Mouse (Mus musculus) thymus, postnatal 10 days (tissue): ENCODE measurements around the gene Fgfr2.

ENCODE experiments used
- DNase-seq, 2 experiments: peaks; one replicate each; pipeline ENCODE4 v3.0.0; 2021; ENCODE audit warnings: low spot score in 2 of 2

The Fgfr2 gene

GRCm38 (mm10) chr7:130253264-130253663 lies 2869.9 kb downstream of the Fgfr2 start:
- no peak for DNase-seq

DNA sequence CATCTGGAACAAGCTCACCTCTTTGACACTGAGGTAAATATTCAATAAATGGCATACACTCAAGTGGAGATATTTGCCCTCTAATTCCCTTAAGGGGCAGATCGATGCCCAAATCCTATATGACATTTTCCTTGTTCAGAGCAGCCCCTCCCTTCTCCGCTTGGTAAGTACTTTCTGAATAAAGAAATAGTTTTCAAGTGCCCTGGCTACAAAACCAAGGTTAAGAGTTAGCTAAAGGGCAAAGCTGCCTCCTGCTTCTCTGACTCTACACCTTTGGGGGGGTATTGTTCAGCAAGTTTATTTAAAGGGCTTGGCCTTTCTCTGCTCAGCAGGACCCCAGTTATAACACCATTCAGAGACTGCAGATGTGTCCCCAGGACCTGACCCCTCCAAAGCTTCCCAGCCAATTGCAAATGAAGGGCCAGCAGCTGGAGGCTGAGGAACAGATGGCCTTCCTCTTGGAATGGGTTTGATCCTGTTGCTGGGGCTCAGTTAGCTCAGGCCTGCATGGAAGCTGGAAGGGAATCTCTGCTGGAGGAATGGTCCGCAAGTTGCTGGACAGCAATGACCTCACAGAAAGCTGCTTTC lies 2871.1 kb downstream of the Fgfr2 start:
- DNase-seq: no peak

DNA sequence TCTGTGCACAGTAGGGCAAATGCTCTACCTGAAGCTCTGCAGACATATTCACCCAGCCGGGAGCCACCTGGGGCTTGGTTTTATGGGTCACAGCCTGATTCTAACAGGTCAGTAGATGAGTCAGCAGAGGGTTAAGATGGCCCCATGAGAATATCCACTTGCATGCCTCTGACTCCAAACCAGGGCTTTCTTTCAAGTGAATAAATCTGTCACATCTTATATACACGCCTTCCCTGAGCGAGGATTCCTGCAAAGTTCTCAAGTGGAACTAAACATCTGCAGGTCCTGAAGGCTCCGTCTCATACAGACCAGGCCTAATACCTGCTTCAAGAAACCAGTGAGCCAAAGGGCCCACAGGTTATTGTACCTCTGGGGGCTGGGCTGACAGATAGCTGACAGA lies 2872.2 kb downstream of the Fgfr2 start:
- no peak for DNase-seq

GRCm38 (mm10) chr7:130248403-130248802 lies 2874.7 kb downstream of the Fgfr2 start:
- no peak for DNase-seq

GRCm38 (mm10) chr7:130247831-130248230 lies 2875.3 kb downstream of the Fgfr2 start:
- no peak for DNase-seq

DNA sequence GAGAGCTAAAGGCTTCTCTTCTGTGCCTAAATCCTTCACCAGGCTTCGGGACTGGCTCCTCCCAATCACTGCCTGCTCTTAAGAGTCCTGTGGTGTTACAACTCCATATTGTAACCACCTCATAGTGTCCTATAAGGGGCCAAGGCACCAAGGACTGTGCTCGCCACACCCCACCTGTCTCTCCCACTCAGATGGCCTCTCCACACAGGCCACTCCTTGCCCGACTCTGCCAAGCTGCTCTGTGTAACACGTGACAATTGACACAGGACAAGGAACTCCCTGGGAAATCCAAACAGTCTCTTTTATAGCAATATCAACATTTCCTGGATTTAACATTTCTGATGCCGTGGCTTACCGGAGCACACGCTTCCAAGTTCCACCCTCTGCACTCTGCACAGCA lies 2876.7 kb downstream of the Fgfr2 start:
- no peak for DNase-seq

GRCm38 (mm10) chr7:130244545-130244944 lies 2878.6 kb downstream of the Fgfr2 start:
- DNase-seq: no peak

DNA sequence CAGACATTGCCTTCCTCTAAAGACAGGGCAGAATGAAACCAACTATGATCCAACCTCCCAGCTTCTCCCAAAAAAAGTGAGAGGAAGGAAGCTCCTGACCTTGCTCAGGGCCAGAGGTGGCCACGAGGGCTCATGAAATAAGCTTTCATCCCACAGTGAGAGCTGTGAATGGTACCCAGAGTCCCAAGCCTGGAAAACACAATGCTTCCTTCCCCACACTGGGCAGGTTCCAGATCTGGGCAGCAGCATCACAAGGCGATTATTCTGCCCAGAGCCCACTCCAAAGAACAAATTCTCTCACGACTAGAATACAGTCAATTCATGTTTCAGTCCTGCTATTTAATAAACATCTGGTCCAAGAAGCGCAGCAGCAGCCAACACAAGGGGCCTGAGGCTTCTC lies 2879.3 kb downstream of the Fgfr2 start:
- DNase-seq: no peak

GRCm38 (mm10) chr7:130240191-130240590 lies 2883.0 kb downstream of the Fgfr2 start:
- no peak for DNase-seq

GRCm38 (mm10) chr7:130237244-130237643 lies 2885.9 kb downstream of the Fgfr2 start:
- no peak for DNase-seq

- DNase-seq: no peak
Measured at GRCm38 (mm10) chr7:130233777-130234176, 2889.4 kb downstream of the Fgfr2 start.

GRCm38 (mm10) chr7:130230034-130230433 lies 2893.1 kb downstream of the Fgfr2 start:
- no peak for DNase-seq

DNA sequence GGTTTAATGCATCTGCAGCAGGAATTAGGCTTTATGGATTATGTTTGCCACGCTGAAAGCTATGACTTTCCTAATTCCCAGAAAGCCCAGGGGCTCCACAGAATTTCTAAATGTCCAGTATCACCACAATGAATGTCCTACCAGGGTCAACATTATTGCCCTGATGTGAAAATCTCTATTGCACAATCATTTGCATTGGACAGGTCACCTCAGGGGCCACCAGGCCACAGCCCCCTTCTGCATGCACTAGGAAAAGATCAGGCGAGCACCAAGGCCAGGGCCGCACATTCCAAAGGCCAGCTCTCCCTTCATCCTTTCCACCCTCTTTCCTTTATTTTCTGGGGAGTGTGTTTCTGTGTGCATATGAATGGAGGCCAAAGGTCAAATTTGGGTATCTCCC lies 2897.9 kb downstream of the Fgfr2 start:
- no peak for DNase-seq

GRCm38 (mm10) chr7:130222633-130223354 lies 2900.4 kb downstream of the Fgfr2 start:
- no peak for DNase-seq

- DNase-seq: no peak
Measured at GRCm38 (mm10) chr7:130221661-130222387, 2901.3 kb downstream of the Fgfr2 start.

DNA sequence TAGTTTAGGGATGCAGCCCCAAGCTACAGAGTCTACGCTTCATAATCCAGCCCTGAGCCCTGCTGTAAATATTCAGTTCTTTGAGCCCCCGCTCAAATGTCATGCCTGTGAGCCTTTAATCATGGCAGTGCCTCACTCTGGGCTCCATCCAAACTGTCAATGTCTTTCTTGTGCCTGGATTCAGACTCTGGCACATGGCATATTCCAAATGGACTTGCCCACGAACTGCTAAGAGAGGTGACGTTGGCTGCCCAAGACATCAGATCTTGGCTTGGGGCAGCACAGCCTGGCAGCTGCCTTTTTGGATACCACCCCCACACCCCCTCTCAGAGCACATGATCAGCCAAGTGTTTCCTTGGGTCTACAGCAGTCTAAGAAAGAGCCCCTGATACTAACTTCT lies 2902.5 kb downstream of the Fgfr2 start:
- DNase-seq: no peak

- no peak for DNase-seq
Measured at GRCm38 (mm10) chr7:130219844-130220243, 2903.3 kb downstream of the Fgfr2 start.

- DNase-seq: no peak
Measured at GRCm38 (mm10) chr7:130216272-130216671, 2906.9 kb downstream of the Fgfr2 start.

DNA sequence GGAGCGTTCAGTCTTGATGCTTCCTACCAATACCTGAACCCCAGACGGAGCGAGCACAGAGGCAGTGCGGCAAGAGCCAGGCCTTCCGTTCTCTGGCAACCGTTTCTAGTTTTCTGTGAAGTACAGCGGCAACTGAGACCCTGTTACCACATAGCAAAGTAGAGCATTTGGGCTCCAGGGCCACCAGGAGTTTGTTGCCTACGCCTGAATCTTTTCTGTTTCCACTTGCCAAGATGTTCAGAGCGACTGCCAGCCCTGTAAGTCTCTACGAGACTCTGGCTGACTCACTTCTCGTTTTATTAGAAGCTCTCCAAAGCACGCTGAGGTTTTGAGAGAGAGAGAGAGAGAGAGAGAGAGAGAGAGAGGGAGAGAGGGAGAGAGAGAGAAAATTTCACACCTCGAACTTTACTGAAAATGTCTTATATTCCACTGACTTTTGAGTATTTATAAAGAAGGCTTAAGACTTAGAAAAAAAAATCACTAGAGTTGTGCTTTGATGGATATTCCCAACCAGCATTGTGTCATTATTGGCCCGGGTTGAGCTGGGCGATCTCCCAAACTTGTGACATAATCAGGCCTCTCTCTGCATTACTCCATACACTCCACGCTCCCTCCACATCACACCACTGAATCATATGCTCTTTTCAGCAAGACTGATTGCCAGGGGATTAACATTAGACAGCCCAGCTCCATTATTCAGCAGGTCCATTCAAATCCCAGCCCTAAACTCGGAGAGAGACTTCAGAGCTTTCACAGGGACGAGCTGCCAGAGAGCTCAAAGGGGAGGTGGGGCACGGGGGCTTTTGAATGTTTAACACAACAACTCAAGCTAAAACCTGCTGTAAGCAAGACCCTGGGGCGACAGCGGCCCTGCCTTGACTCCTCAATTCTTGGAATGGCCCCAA lies 2907.6 kb downstream of the Fgfr2 start:
- DNase-seq: no peak

DNA sequence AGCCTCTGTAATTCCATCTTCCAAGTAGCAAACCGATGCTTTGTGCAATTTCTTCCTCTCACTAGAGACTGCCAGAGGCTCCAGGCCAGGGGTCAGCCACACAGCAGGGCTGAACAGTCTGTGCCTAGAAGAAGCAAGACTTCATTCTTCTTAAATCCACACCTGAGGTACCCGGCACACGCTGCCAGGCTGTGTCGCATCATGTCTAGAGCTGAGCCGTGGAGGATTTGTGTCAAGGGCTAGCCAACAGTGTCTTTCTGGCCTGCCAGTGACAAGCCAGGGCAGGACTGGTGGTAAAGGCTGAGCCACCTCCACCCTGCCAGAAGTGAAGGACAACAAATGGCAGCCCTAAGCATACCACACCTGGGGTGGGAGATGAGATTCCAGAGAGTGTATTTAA lies 2910.0 kb downstream of the Fgfr2 start:
- no peak for DNase-seq

GRCm38 (mm10) chr7:130211411-130211810 lies 2911.7 kb downstream of the Fgfr2 start:
- no peak for DNase-seq

GRCm38 (mm10) chr7:130208601-130209000 lies 2914.5 kb downstream of the Fgfr2 start:
- no peak for DNase-seq
